Mouse (Mus musculus): ENCODE data around the gene Efhd1.

Gene Efhd1

GRCm38 (mm10) chr1:87264134-87265006 is at the start of gene Efhd1:
Efhd1 (plus strand) TSS chr1:87264363.
- no peak for DNase-seq (ENCODE audit: low spot score)

GRCm38 (mm10) chr1:87214748-87215147 is 49.4 kb upstream of the Efhd1 start:
- DNase-seq (ENCODE audit: low spot score) = no peak

- no peak for DNase-seq (ENCODE audit: low spot score)
Measured at GRCm38 (mm10) chr1:87217938-87218337, 46.2 kb upstream of the Efhd1 start.

GRCm38 (mm10) chr1:87225739-87226138 is 38.4 kb upstream of the Efhd1 start:
- DNase-seq (ENCODE audit: low spot score) = no peak

- DNase-seq (ENCODE audit: low spot score) = no peak
Measured at GRCm38 (mm10) chr1:87226409-87227159, 37.6 kb upstream of the Efhd1 start.

GRCm38 (mm10) chr1:87227160-87227550 is 37.0 kb upstream of the Efhd1 start:
- no peak for DNase-seq (ENCODE audit: low spot score)

- no peak for DNase-seq (ENCODE audit: low spot score)
Measured at GRCm38 (mm10) chr1:87230606-87231005, 33.6 kb upstream of the Efhd1 start.

- no peak for DNase-seq (ENCODE audit: low spot score)
Measured at GRCm38 (mm10) chr1:87232197-87232596, 32.0 kb upstream of the Efhd1 start.

- no peak for DNase-seq (ENCODE audit: low spot score)
Measured at GRCm38 (mm10) chr1:87239056-87239455, 25.1 kb upstream of the Efhd1 start.

- DNase-seq (ENCODE audit: low spot score) = no peak
Measured at GRCm38 (mm10) chr1:87243021-87243420, 21.1 kb upstream of the Efhd1 start.

GRCm38 (mm10) chr1:87245430-87245829 is 18.7 kb upstream of the Efhd1 start:
- no peak for DNase-seq (ENCODE audit: low spot score)

- DNase-seq (ENCODE audit: low spot score) = peak; percentile 64
Measured at GRCm38 (mm10) chr1:87245929-87246815, 18.0 kb upstream of the Efhd1 start.

- DNase-seq (ENCODE audit: low spot score) = no peak
Measured at GRCm38 (mm10) chr1:87252040-87252609, 12.0 kb upstream of the Efhd1 start.

GRCm38 (mm10) chr1:87255173-87255572 is 9.0 kb upstream of the Efhd1 start:
- no peak for DNase-seq (ENCODE audit: low spot score)

GRCm38 (mm10) chr1:87257691-87258090 is 6.5 kb upstream of the Efhd1 start:
- DNase-seq (ENCODE audit: low spot score) = no peak

GRCm38 (mm10) chr1:87258484-87258883 is 5.7 kb upstream of the Efhd1 start:
- no peak for DNase-seq (ENCODE audit: low spot score)

GRCm38 (mm10) chr1:87259316-87259715 is 4.8 kb upstream of the Efhd1 start:
- DNase-seq (ENCODE audit: low spot score) = no peak

- DNase-seq (ENCODE audit: low spot score) = no peak
Measured at GRCm38 (mm10) chr1:87263257-87263656, 906 bp upstream of the Efhd1 start.

GRCm38 (mm10) chr1:87263796-87264133 is 398 bp upstream of the Efhd1 start:
- DNase-seq (ENCODE audit: low spot score) = no peak

- no peak for DNase-seq (ENCODE audit: low spot score)
Measured at GRCm38 (mm10) chr1:87265200-87265599, 1.0 kb downstream of the Efhd1 start.

GRCm38 (mm10) chr1:87266296-87267090 is 2.3 kb downstream of the Efhd1 start:
- no peak for DNase-seq (ENCODE audit: low spot score)
